Mouse (Mus musculus): ENCODE measurements around the gene Pwwp2b. TPM values are rescaled to one million over a fixed set of nuclear protein-coding genes. Genes with fewer than 3 reads are reported as not detected.

Gene Pwwp2b
- polyA plus RNA-seq, 1 experiment from 2014 or later, result 5.2 TPM

DNA sequence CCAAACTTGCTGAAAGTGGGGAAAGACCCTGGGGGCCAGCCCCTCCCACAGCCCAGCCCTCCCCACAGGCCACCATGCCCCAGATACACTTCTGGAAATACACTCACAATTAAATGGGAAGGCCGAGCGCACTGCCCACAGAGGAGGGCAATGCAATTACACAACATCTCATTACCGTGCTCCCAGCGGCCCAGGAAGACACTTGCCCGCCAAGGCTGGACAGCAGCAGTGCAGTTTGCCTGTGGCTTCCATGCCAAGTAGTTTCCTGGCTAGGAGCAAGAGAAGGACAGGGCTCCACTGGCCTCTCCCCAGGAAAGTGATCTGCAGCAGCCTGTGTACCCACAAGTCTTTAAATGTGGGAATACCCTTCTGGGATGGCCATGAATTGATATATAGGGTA lies 64.4 kb downstream of the Pwwp2b start:
- DNase-seq (ENCODE audit: low spot score), result no peak
- no peaks in the 10 kb centered on the region for H3K9me3 ChIP-seq
- peaks cover 32% of the 10 kb centered on the region for H3K4me1 ChIP-seq (replicated peaks)
- no peaks in the 10 kb centered on the region for H3K27me3 ChIP-seq (ENCODE audit: insufficient read depth, poor library complexity, severe bottlenecking)
- H3K4me3 ChIP-seq, result no peak overlapping the region
- no peaks in the 10 kb centered on the region for H3K36me3 ChIP-seq
- no peak overlapping the region for H3K27ac ChIP-seq
- 75% methylated on average over 5 of the region's 5 CpGs for WGBS

DNA sequence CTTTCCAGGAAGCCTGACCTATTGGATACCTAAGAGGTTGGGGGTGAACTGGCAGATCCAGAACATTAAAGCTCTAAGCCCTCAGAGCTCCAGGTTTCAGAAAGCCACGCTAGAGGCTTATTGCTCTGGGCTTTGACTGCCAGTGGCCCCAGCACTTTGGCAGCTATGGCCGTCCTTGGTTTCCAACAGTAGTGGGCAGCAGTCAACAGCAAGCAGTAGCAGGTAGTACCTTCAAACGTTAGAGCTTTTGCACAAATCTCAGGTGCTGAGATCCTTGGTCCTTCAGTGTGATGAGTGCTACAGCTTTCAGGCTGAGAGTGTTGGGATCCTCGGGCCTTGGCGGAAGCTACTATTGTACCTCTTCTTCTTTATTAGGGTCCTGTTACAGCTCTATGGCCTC lies 65.1 kb downstream of the Pwwp2b start:
- H3K4me1 ChIP-seq (replicated peaks), result peaks cover 34% of the 10 kb centered on the region
- no peak for DNase-seq (ENCODE audit: low spot score)
- 89% methylated on average over 5 of the region's 5 CpGs for whole genome bisulfite sequencing

DNA sequence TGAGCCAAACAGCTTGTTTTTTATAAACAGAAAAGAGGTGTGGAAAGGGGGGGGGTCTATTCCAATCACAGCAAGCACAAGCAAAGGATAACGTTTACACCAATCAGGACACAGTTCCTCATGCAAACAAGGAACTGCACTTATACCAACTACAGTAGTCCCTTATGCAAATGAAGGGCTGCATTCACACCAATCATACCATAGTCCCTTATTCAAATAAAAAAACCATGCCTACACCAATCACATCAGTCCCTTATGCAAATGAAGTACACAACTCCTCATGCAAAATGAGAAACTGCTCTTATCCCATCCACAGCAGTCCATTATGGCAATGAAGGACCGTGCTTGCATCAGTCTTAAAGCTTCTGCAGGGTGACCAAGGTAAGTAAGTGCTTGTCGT lies 66.4 kb downstream of the Pwwp2b start:
- peaks cover 42% of the 10 kb centered on the region for H3K4me1 ChIP-seq (replicated peaks)
- 90% methylated on average over 3 of the region's 3 CpGs for WGBS
- no peaks in the 10 kb centered on the region for H3K36me3 ChIP-seq
- no peaks in the 10 kb centered on the region for H3K27me3 ChIP-seq (ENCODE audit: insufficient read depth, poor library complexity, severe bottlenecking)
- no peak for DNase-seq (ENCODE audit: low spot score)
- no peak overlapping the region for H3K4me3 ChIP-seq
- no peaks in the 10 kb centered on the region for H3K9me3 ChIP-seq
- no peak overlapping the region for H3K27ac ChIP-seq

More for the DNA sequence above, 65.1 kb downstream of the Pwwp2b start:
- H3K36me3 ChIP-seq, result no peaks in the 10 kb centered on the region
- H3K27me3 ChIP-seq (ENCODE audit: insufficient read depth, poor library complexity, severe bottlenecking), result no peaks in the 10 kb centered on the region
- no peaks in the 10 kb centered on the region for H3K9me3 ChIP-seq
- H3K27ac ChIP-seq, result no peak overlapping the region
- H3K4me3 ChIP-seq, result no peak overlapping the region

DNA sequence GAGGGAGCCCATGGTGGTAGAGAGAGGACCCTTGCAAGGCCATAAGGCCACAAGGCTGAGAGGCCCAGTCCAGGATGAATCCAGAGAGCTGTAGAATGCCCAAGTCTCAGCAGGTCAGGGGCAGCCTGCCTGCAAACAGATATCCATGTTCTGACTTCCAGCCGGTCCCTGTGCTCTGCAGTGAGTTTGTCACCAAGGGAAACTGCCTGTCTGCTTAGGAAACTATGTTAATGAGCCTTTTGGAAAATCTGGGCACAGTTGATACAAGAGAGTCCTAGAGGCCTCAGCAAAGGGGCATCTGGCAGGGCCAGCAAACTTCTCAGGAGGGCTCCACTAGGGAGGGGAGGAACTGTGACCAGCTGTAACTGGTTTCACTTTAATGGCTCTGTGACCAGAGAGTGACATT lies 70.7 kb downstream of the Pwwp2b start:
- Histone ChIP-seq H3K36me3 (no peaks in the 10 kb centered on the region), H3K27ac (peak overlapping the region; percentile 73), H3K27me3 (ENCODE audit: insufficient read depth, poor library complexity, severe bottlenecking) (no peaks in the 10 kb centered on the region), H3K4me3 (no peak overlapping the region), H3K9me3 (no peaks in the 10 kb centered on the region), H3K4me1 (replicated peaks) (peaks cover 28% of the 10 kb centered on the region)
- DNase-seq (ENCODE audit: low spot score), result no peak
- WGBS, result 36% methylated on average over 1 of the region's 1 CpGs

Other genes starting within 250 kb of the Pwwp2b start
- 122 and 257 TPM in 2 replicates for gene Dpysl4, start 162.5 kb upstream of the Pwwp2b start, polyA plus RNA-seq (2016; fragmentation: Nextera tagmentation; extraction: Ambion mirVana)
- gene Lrrc27, start 35.5 kb upstream of the Pwwp2b start, polyA plus RNA-seq (2016; fragmentation: Nextera tagmentation; extraction: Ambion mirVana), result 4.1 and 4.9 TPM in 2 replicates
- gene Stk32c, start 35.2 kb upstream of the Pwwp2b start, polyA plus RNA-seq (2016; fragmentation: Nextera tagmentation; extraction: Ambion mirVana), result 0.35 and 0.60 TPM in 2 replicates
- gene Inpp5a, start 140.6 kb downstream of the Pwwp2b start, polyA plus RNA-seq (2016; fragmentation: Nextera tagmentation; extraction: Ambion mirVana), result 17.9 and 19.0 TPM in 2 replicates

Measured in hindbrain, embryonic 10.5 days (tissue).